Mouse (Mus musculus) ES-Bruce4 (cell line): ENCODE data around the gene Slc25a12.

ENCODE experiments used
- CTCF ChIP-seq: IDR thresholded peaks from one replicate; pipeline ENCODE4 v1.8.1; 2011; ENCODE audit warnings: low read depth, low read length
- EP300 ChIP-seq: IDR thresholded peaks from 2 replicates; pipeline ENCODE4 v1.6.1; 2011; ENCODE audit warnings: low read depth, low read length; ENCODE audit not compliant: insufficient read depth

DNA sequence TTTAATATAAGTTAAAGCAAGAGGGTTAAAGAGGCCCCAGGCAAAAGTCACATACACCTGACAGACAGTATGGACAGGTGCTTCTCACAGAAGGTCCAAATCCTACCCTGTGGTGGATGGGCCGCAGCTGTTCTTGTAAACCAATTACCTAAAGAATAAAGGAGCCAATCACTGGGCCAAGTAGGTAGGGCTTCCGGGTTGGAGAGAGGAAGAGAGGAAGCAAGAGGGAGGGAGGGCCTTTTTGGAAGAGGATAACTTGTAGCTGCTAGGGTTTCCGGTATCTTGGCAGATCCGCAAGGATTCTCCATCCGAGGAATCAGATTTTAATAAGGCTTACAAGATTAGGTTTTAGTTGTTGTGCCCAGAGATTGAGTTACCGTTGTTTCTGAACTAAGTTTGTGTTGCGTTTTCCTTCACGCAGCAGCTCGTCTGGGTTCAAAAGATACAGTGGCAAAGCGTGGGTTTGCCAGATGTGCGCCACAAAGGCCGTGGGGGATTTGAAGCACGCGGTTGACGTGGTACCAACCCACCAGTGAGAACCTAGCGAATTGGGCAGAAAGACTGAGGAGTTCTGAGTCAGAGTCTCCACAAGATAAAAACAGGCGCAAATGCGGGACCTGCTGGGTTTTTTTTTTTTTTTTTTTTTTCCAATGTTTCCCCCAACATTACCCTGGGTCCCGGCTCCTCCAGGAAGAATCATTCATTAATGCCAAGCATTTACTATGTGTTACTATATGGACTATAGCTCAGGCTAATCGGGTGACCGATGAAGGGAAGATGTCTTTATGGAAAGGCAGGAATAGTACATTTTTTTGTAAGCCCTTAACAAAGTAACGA lies 33.3 kb downstream of the Slc25a12 start:
- TF ChIP-seq CTCF = no peak
- TF ChIP-seq EP300 = no peak
